Mouse (Mus musculus): ENCODE results near the gene Tbc1d8b.

The Tbc1d8b gene

DNA sequence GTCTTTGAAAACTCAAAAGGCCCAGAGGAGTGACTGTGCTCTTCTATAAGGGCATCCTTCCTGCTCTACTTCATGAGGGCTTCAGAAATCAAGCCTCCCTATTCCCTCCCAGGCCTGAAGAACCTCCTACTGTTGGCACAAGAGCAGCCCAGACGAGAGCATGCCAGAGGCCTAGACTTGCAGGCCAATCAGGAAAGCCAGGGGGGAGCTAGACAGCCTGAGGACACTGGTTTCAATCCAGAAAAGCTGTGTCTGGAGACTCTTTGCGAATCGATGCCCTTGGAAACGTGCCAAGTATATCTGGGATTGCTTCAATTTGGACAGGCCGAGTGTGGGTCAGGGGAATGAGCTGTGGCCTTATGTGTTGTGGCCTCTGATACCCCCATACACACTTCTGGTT lies 94.6 kb downstream of the Tbc1d8b start:
- DNase-seq (ENCODE audit: low read depth, low spot score), result no peak

DNA sequence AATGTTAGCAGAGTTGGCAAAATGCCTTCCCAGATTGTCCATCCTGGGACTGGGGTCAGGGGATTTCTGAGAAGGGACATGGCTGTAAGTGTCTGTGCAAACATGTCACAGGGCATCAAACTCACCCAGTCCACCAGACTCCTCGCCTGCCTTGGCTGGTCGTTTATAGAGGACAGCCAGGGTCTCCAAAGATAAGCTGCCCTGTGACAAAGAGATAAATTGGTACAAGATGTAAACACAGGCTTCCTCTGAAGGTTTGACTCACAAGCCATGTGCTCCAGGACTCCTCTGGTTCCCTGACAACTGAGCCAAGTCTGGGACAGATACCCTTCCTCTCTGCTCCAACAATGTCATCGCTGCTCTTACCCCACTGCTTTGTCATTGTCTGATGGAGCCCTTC lies 96.2 kb downstream of the Tbc1d8b start:
- no peak for DNase-seq (ENCODE audit: low read depth, low spot score)

DNA sequence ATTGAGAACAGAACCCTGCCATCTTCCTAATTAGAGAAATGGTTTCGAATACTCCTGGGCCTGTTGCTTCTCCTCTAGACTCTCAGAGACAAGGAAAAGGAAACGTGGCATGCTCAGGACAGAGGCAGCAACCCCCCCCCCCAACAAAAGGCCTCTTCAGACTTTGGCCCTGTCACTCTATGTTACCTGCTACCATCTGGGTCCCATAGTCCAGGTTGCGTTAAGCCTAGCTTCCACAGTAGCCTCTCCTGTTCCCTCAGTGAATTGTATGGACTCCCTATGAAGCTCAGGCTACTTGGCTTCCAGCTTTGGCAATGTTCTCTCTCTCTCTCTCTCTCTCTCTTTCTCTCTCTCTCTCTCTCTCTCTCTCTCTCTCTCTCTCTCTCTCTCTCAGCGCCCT lies 96.8 kb downstream of the Tbc1d8b start:
- no peak for DNase-seq (ENCODE audit: low read depth, low spot score)

DNA sequence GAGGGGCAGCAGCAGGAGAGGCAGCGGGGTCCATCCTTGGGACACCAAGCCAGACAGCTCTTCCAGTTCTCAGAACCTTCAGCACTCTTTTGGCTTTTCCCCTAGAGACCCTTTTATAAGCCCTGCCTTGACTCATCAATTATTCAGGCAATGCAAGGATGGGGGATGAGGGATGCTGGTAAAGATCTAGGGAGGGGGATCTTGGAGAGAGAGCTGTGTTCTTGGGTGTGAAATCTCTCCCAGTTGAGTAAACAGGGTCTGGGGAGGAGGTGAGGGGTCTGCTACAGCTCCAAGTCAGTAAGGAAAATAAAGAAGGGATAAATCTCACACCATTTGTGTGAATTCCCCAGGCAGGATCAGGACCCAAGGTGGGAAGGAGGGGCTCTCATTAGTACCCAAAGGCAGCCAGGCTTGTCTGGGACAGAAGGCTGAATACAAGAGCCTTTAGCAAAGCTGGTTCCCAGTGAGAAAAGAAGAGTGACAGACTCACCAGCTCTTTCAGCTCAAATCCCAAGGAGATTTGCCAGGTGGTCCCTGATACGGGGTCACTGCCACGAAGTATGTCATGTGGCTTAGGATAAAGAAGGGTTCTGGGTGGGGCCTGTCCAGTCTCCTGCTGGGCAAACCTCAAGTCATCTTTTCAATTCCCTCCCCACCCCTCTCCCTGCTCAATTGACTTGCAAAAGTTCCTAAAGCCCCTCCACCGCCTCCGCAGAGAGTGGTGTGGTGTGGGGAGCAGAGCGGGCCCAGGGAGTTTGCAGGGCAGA lies 97.7 kb downstream of the Tbc1d8b start, which contains the start of gene Ripply1:
Gene Ripply1 (minus strand): TSS at position 76 of the 767 bp plus-strand sequence.
- DNase-seq (ENCODE audit: low read depth, low spot score), result no peak

DNA sequence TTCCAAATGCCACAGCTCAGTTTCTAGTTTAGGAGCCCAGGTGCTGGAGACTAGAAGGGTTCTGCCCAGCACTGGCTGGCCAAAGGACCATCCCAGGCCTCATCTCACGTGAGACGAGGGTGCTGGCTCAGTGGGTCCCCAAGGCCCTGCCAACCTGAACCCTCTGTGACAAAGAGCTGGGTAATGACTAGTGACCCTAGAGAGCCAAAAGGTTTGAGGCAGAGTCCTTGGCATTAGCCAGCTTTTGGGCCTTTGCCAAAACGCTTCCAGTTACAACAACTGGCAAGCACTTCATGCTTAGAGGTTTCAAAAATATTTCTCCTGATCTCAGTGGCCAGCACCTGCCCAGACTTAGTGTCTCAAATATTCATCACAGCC lies 98.2 kb downstream of the Tbc1d8b start:
- no peak for DNase-seq (ENCODE audit: low read depth, low spot score)

DNA sequence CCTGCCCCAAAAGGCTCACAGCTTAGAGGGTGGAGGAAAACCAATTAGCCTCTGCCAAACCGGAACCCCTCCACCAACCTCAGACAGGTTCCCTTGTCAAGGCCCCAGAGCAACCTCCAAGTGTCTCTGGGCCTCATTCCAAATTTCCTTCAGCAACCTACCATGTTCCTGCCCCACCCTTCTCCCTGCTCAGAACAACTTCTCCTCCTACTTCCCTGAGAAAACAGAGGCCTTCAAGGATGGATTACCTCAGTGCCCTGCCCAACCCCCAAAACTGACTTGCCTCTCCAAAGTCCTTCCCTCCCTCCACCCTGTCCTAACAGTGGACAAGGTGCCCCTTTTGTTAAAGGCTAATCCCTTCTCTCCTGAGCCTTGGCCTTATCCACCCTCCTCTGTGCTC lies 101.0 kb downstream of the Tbc1d8b start:
- no peak for DNase-seq (ENCODE audit: low read depth, low spot score)

DNA sequence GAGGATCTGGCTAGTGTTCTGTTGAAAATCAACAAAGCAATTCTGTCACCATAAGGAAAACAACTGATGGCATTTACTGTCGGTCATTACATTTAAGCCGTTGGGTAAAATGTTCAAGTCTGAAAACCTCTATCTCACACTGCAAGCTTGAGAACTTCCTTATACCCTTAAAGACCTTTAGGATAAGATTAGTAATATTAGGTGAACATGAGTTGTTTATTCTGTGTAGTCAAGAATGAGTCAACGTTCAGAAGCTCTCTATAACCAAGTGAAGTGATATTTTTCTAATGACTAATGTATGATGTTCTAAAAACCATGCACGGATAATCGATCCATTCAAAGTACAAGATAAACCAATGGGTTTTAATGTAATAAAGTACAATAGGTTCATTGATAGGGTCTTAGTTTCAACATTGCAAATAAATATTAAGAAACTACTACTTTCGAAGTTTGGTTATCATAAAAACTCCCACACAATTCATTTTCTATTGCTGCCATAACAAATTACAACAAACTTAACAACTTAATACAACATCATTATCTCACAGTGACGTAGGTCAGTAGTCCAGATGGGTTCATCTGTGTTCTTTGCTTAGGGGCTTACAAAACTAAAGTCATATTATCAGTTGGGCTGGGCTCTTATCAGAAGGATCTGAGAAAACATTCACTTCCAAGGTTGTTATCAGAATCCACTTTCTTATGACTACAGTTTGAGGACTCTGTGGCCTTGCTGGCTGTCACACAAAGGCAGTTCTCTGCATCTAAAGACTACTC lies 109.5 kb downstream of the Tbc1d8b start:
- DNase-seq (ENCODE audit: low read depth, low spot score), result no peak

DNA sequence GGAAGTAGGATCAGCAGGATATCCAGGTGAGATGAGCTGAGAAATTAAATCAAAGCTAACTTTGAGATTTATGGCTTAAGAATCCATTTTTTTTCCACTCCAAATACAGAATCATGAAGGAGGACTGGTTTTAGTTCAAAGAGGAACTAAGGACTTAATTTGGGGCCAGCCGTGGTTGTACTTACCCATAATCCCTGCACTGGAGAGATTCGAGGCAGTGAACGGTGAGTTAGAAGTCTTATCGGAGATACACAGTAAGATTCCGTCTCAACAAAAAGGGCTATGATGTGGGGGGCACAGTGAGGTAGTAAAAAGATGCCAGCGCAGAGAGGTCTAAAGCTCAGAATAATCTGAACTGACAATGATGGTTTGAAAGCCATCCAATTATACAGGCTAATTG lies 111.2 kb downstream of the Tbc1d8b start:
- no peak for DNase-seq (ENCODE audit: low read depth, low spot score)

DNA sequence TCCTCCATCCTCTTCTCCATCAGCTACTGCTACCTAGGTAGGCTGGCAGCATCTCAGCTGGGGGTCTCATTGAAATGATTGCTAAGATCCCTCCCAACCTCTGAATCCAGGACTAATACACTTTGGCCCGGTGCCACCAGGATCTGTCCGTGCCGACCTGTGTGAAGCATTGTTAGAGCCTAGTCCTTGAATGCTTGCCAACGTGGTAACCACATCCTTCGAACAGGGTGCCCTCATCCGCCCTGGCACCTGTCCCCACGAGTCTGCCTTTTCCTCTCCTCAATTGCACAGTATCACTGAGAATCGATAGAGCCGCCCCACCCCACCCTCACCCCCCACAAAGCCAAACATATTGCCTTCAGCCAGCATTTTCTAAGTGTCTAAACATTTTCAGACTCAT lies 113.1 kb downstream of the Tbc1d8b start:
- DNase-seq (ENCODE audit: low read depth, low spot score), result no peak

DNA sequence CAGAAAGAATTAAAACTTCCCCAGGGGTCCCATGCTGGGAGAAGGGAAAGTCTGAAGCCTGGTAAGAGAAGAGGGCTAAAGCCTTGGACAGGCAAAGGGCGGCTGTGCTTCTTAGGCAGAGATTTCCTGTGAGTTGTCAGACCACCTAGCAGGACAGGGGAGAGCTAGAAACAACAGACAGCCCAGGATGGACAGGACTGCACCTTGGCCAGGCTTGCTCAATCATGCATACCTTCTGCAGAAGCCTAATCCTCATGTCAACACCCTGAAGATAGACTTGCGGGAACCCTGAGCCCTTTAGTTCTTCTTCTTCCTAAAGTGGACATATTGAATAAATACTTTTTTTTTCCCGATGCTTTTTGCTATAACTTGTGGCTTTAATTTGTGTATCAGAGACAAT lies 115.2 kb downstream of the Tbc1d8b start:
- no peak for DNase-seq (ENCODE audit: low read depth, low spot score)

DNA sequence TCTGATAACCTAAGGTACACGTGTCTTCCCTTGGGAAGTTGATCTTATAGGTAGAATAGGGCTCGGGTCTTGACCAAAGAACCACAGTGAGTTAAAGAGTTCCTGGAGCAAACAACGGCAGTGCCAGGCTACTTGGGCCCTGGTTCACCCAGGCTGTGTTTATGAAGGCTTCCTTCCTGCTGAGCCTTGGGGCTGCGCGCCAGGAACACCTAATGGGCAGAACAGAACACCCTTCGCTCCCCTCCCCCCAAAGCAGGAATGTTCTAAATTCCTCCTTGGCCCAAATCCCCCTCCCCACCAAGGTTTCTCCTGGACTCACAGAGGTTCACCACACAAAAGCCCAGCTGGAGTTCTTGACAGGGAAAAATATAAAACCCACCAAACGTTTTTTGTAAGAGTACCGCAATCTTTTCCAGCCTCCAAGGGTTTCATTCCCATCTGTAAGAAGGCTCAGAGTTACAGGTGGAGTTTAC lies 115.6 kb downstream of the Tbc1d8b start, which contains the start of gene Cldn2:
Gene Cldn2 (plus strand): TSS at position 423 of the 473 bp plus-strand sequence.
- no peak for DNase-seq (ENCODE audit: low read depth, low spot score)
